Mouse (Mus musculus) left cerebral cortex, postnatal 25 days (tissue): ENCODE data around the gene Bmx. TPM values are rescaled to one million over a fixed set of nuclear protein-coding genes. Genes with fewer than 3 reads are reported as not detected.

ENCODE experiments used
- DNase-seq, 2 experiments: peaks; one replicate each; pipeline ENCODE4 v3.0.0; 2022; ENCODE audit warnings: low spot score in 2 of 2, mixed read lengths in 1 of 2
- intact Hi-C: fragments of 180-260 bp; cut with DNase I; formaldehyde crosslinking; loops from one replicate; pipeline ENCODE4 v1.15.1; 2025
- total RNA-seq, 2 experiments: library from RNA; stranded (reverse); gene quantifications; 2 replicates each; pipeline ENCODE4 v1.2.3; 2021

The Bmx gene
- total RNA-seq, 2 experiments from 2014 or later: 0.80 to 1.0 TPM

DNA sequence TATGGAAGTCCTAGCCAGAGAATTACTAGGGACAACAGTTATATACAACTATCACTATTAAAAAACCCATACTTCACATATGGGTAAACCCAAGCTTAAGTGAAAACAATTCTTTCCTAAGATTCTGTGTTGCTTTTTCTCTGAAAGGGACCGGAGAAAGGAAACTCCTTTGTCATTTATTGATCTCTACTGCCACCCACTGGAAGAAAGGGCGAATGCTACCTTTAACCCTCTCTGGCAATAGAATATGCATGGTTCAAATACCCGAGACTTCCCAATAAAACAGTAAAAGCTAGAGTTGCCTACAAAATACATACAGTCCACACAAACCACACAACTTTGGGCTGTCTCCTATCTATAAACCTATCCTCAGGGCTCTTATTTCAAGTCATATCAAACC is 78.2 kb downstream of the Bmx start:
- intact Hi-C loops: loop anchor here (2.0 to 5.0 kb wide), 2 partner anchors 79 to 102 kb away; partner anchors contain the start of gene Siah1b
- DNase-seq: peak; percentile 39 to 57

DNA sequence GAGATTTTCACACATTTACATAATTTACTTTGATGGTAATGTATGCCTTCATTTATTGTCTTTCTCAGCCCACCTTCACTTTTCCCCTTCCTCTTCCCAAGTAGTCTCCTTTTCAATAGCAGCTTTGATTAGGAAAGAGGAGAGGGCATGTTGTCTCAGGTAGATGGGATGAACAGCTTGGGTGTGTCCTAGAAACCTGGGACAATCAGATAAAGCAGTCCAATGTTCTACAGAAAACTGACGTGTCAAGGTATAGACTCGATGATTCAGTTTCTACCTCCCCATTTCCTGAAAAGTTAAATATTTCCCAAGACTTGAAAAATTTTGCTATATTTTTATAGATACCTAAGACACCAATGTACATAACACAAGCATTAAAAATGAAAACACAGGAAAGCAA is 79.1 kb downstream of the Bmx start:
- intact Hi-C loops: loop anchor here (2.0 to 5.0 kb wide), 2 partner anchors 78 to 102 kb away; partner anchors contain the start of gene Siah1b
- DNase-seq: no peak

DNA sequence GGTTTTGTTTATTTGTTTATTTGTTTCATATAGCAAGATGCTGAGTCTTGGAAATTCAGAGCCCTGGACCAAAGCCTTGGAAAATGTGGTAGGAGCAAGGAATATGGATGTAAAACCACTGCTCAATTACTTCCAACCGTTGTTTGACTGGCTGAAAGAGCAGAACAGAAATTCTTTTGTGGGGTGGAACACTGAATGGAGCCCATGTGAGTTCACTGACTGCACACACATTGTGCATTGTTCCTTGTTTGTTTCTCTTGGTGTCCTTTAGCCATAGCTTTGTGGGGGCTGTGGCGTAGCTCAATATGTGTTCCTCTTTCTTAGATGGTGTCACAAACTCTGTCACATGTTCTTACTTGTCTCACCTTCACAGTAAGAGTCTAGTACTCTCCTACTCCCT is 82.2 kb downstream of the Bmx start:
- intact Hi-C loops: loop anchor here (5.0 kb wide), 1 partner anchor 98 kb away; the partner anchor contains the start of gene Siah1b
- no peak for DNase-seq

DNA sequence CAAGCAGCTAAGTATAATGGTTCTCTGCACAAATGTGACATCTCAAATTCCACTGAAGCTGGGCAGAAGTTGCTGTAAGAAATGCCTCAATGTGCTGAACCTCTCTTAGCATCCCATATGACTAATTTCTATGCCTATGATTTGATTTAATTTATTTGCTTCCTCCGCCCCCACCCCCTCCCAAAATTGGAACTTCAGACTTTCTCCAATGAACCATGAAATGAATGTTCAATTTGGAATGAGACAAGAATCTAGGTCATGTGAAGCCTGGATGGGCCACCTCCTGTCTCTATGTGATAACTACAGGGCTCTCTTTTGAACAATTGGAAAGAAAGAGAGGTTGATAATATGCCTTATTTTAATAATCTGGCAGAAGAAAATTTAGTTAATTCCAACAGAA is 82.7 kb downstream of the Bmx start:
- no peak for DNase-seq
- intact Hi-C loops: loop anchor here (5.0 kb wide), 1 partner anchor 98 kb away; the partner anchor contains the start of gene Siah1b

DNA sequence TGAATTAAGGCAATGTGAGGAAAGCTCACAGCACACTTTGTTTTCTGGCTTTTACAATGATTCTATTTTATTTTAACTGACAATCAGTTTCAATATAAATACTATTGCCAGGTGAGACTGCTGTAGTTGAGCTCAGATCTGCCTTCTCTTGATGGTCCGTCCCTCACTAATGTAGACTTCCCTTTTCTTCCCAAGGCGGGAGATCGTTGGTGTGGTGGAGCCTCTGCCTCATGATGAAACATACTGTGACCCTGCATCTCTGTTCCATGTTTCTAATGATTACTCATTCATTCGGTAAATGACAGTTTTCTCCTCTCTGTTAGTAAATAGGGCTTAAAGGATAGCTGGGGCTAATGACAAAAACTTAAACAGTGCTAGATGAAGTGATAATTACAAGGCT is 84.1 kb downstream of the Bmx start:
- intact Hi-C loops: no loop called here
- no peak for DNase-seq

DNA sequence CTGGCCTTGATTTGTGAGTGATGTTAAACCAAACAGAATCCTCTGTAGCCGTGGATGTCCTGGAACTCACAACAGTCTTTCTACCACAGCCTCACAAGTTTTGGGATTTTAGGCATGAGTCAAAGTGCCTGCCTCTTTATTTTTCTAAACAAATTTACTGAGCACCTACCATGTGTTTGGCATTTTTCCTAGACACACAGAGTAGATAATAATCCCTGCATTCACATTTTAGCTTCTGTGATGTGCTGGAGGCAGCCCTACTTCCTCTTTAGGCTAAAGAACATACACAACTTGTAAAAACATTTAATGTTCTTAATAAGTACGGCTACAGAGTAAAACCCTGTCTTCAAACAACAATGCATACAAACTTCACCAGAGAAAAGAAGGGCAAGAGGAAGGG is 87.0 kb downstream of the Bmx start:
- intact Hi-C loops: no loop called here
- no peak for DNase-seq

DNA sequence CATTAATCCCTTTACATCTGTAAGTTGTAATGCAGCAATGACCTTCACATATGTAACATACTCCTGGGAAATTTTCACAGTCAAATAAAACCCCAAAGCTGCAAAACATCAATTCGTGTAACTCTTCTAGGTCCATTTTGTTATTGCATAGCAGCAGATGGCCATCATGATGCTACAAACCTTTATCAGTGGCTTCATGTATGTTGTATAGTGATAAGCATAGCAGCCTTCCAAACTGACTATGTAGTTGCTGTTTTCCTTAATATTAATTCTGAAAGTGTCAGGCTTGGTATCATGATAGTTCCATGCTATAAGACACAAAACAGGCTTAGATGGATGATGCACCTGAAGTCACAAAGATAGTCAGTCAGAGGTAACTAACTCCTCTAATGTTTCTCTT is 93.3 kb downstream of the Bmx start:
- intact Hi-C loops: no loop called here
- DNase-seq: no peak

DNA sequence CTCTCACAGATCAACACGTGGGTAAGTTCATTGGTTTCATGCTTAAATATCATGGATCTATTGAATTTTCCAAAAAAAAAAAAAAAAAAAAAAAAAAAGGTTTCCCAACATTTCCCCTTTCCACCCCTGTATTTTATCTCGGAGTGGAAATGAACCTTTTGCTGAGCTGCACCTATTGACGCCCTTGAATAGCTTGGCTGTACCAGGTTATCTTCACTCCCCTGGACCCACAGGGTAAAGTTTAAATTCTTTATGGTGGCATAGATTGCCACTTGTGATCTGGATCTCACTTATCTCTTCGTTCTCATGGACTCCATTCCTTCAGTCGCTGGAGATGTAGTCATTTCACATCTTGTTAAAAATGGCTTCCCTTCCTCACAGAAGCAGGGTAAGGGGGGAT is 103.4 kb downstream of the Bmx start:
- DNase-seq: no peak
- intact Hi-C loops: no loop called here

DNA sequence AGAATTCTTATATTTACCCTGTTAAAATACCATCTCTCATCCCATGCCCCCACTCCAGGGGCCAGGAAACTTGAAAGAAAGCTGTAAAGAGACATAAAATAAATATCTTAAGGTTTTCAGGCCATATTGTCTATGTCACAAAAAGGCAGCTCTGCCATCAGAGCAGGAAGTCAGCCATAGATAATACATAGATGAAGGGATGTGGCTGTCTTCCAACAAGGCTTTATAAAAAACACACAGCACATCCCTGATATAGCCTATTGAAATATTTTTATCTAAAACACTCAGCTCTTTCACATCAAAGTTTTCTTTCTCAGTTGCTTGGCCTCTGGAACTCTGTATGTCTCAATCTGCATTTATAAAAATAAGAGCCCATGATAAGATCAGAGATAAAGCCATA is 104.4 kb downstream of the Bmx start:
- intact Hi-C loops: no loop called here
- DNase-seq: no peak

DNA sequence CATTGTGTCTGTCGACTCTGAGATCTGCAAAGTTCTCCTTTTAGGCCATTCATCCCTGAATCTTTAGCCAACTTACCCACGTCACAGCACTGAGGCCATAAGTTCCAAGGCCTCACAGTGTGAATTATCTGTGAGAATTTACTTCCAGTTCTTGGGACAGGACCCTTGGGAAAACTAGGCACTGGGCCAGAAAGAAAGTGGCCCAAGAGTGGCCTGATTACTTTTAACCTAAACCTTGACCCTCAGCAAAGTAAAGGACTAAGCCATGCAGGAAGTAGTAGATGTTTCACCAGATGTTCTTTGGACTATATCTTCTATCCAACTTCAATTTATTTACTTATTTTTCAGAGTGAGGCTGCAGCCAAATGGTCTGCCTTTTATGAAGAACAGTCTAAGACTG is 105.3 kb downstream of the Bmx start:
- DNase-seq: no peak
- intact Hi-C loops: no loop called here

DNA sequence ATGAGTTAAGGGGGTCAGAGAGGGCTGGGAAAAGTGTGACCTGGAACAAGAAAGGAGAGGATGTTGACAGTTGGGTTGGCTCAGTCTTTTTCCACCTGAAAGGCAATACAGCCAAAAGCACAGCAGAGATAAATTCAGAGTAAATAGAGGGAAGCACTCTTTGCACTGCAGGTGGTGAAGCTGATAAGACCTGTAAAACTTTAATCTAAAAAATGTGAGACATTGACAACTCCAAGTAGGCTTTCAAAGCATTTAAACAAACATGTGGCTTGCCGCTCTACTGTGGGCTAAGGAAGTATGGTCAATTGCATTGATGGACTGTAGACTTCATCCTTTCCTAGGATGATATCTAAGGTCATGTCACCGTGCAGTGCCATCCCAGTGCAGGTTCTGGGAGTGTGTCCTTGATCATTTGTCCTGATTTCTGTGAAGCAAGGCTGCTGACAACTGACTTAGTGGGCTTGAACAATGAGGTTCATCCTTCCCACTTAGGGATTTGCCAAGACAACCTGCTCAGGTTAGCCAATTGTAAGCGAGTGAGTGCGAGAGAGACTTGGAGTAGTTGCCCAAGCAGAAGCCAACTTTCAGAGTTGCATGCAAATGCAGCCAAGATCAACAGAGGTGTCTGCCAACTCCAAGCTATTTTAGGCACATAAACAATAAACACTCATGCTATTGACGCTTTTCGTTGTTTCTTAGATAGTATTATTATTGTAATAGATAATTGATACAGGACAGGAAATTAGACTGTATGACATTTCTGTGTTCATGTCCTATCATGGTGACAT is 112.3 kb downstream of the Bmx start:
- DNase-seq: no peak
- intact Hi-C loops: no loop called here

Other genes starting within 250 kb of the Bmx start
- gene Car5b, start 230.2 kb downstream of the Bmx start, total RNA-seq: 1 to 10 TPM; 3.0 to 3.1 TPM
- 10 to 100 TPM; 10.2 to 11.1 TPM for gene Siah1b, start 181.7 kb downstream of the Bmx start, total RNA-seq
- not detected for gene Cltrn, start 169.4 kb downstream of the Bmx start, total RNA-seq
- gene Ace2, start 118.9 kb downstream of the Bmx start, total RNA-seq: 1 to 10 TPM; 1.8 to 2.1 TPM
- gene Pir, start 11.2 kb upstream of the Bmx start, total RNA-seq: 1 to 10 TPM; 4.0 to 6.1 TPM
- 1 to 10 TPM; 1.8 to 2.4 TPM for gene Vegfd, start 115.2 kb upstream of the Bmx start, total RNA-seq
- 1 to 10 TPM; 6.0 to 6.7 TPM for gene Piga, start 161.6 kb upstream of the Bmx start, total RNA-seq
- gene Asb11, start 178.8 kb upstream of the Bmx start, total RNA-seq: 1 to 10 TPM; 6.3 to 6.4 TPM
- gene Asb9, start 248.1 kb upstream of the Bmx start, total RNA-seq: not detected